Mouse (Mus musculus): ENCODE data around the gene 1700024P04Rik.

DNA sequence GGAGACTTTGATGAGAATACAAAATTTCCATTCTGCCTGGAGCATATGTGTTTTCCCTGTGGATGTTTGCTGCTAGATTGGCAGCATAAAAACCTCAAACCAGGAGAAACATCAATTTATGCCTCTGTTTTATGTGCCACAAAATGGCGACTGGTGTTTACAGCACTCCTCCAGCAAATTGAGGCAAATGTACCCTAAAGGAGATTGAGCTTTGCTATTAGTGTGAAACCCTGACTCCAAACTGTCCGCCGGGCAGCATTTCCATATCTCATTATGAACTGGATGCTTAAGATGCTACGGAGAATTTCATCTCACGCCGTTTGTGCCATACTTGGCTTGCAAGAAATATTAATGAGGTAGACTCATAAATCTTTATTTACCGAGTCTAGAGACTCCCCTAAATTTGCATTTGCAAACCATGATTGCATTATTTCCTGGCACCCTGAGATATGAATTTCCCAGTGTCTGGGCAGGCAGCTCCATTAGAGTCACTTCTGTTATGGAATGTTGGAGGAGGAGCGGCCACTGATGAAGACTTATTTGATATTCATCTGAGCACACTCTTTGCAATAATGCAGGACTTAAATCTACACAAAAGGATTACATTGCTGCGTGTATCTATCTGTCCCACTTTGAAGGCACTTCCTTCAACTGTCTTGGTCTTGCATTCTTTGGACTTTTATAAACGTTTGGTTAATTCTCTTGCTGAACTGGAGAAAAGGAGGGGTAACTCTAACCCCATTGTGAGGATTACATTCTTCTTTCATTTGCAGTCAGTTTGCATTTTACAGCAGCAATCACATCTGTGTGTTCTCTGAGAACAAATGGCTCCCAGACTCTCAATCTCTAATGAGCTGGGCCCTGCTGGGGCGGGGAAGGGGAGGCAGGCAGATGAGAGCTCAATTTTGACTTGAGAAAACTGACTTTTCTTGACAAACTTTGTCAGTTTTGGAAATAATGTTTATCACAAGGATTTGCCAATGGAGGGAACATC, 47.2 kb upstream of the 1700024P04Rik start:
- TF ChIP-seq EP300 (IDR thresholded peaks at IDR 0.05; ENCODE audit: low read depth) (no peak), CTCF (IDR thresholded peaks at IDR 0.05; ENCODE audit: low read depth) (no peak)
